Mouse (Mus musculus) intestine, embryonic 14.5 days (tissue): ENCODE measurements around the gene Ddb2. TPM values are rescaled to one million over a fixed set of nuclear protein-coding genes. Genes with fewer than 3 reads are reported as not detected.

ENCODE experiments used
- ATAC-seq: fragments of 200-750 bp; cut with Nextera tagmentation; replicated peaks from 2 replicates; pipeline ENCODE4 v1.8.0; 2017; ENCODE audit warnings: low read depth, moderate number of reproducible peaks, moderate TSS enrichment, moderate library complexity; ENCODE audit not compliant: low FRiP score, low TSS enrichment
- DNase-seq: peaks from one replicate; pipeline ENCODE4 v3.0.0-alpha.2; 2018; ENCODE audit warnings: low spot score
- H3K27ac ChIP-seq: fragments of 300-500 bp; sonication (generic); 2 replicates; pipeline ENCODE4 v1.5.1; 2014; ENCODE audit warnings: low read depth, mild to moderate bottlenecking, control low read depth
- H3K27me3 ChIP-seq: fragments of 300-500 bp; sonication (generic); replicated peaks from 2 replicates; pipeline ENCODE4 v1.6.1; 2014; ENCODE audit warnings: low read length, control low read depth; ENCODE audit not compliant: control insufficient read depth, insufficient read depth
- H3K36me3 ChIP-seq: fragments of 300-500 bp; sonication (generic); 2 replicates; pipeline ENCODE4 v1.6.1; 2014; ENCODE audit warnings: low read length, control low read depth; ENCODE audit not compliant: control insufficient read depth, insufficient read depth
- H3K4me1 ChIP-seq: fragments of 300-500 bp; sonication (generic); replicated peaks from 2 replicates; pipeline ENCODE4 v1.6.1; 2014; ENCODE audit warnings: low read length, control low read depth, mixed read lengths; ENCODE audit not compliant: control insufficient read depth, insufficient read depth
- H3K4me2 ChIP-seq: fragments of 300-500 bp; sonication (generic); 2 replicates; pipeline ENCODE4 v1.6.1; 2014; ENCODE audit warnings: low read length
- H3K4me3 ChIP-seq: fragments of 300-500 bp; sonication (generic); 2 replicates; pipeline ENCODE4 v1.5.1; 2014; ENCODE audit warnings: low read depth, low read length, control low read depth, mixed read lengths
- H3K9ac ChIP-seq: fragments of 300-500 bp; sonication (generic); 2 replicates; pipeline ENCODE4 v1.6.1; 2014; ENCODE audit warnings: mild to moderate bottlenecking, low read length
- H3K9me3 ChIP-seq: fragments of 300-500 bp; sonication (generic); 2 replicates; pipeline ENCODE4 v1.6.1; 2016; ENCODE audit warnings: low read length, control low read depth; ENCODE audit not compliant: control insufficient read depth
- WGBS: fragments of 180-500 bp; shearing (Covaris S2); extraction: QIAGEN DNeasy Blood & Tissue Kit; methylation state at CpG from one replicate; pipeline ENCODE4 v1.1.7; 2014; 5-methylcytosine and 5-hydroxymethylcytosine counted together
- polyA plus RNA-seq: library from polyadenylated mRNA; unstranded; fragments of >200 nt; fragmentation: Nextera tagmentation; extraction: Ambion mirVana; gene quantifications from 2 replicates; pipeline ENCODE4 v1.2.1, GENCODE M21; 2014

Ddb2 gene
- polyA plus RNA-seq, 1 experiment from 2014 or later, result 16.3 TPM

DNA sequence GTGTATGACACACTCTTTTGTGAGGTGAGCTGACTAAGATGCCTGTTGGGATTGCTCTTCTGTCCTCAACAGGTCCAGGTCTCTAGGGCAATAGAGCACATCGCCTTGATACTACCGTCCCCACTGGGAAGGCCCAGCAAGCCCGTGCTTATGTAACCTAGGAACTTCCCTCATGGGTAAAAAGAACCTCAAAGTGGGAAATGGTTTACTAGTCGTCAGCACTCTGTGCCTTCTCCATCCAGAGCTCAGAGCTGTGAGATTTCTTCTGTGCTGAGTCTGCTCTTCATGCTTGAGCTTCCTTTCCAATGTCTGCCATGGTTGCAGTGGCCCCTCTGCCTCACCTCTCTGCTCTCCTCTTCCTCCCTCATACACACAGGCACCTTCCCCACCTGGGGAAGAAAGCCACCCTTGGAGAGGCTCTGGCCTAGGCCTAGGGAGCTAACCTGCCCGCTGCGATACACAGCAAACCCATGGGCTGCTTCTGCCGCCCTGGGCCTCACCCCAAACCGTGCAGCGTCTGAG, 30.5 kb downstream of the Ddb2 start:
- H3K4me3 ChIP-seq, result no peak overlapping the region
- peaks cover 58% of the 10 kb centered on the region for H3K36me3 ChIP-seq
- no peak overlapping the region for H3K9ac ChIP-seq
- H3K4me2 ChIP-seq, result no peak overlapping the region
- 84% methylated on average over 9 of the region's 9 CpGs for WGBS
- no peaks in the 10 kb centered on the region for H3K27me3 ChIP-seq
- H3K4me1 ChIP-seq, result peaks cover 12% of the 10 kb centered on the region
- no peak for DNase-seq
- no peaks in the 10 kb centered on the region for H3K9me3 ChIP-seq
- H3K27ac ChIP-seq, result no peak overlapping the region
- ATAC-seq, result no peak

DNA sequence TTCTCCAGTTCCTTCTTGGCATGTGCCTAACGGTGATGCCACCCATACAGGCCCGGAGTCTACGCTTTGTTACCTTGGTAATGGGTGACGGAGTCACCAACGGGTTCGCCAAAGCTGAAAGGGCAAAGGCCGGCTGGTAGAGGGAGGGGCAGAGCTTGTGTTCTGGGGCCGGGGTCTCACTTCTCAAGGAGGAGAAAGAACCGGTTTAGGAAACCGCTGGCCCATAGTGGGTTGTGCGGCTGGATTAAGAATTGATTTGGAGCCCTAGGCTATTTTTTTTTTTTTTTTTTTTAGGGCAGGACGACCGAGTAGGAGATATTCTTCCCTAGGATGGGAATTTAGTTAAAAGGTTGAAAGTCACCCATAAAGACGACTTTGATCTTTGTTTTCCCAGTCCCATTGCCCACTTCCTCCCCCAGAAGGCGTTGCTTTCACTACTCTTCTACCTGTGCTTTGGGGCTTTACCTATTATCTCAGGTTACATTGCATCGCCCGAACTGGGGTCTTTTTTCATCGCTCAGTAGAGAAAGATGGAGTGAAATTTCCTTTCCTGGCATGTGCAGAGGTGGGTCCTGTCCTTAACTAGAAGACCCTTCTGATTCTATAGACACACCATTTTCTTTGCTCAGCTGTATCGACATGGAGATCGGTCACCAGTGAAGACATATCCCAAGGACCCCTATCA, 33.7 kb downstream of the Ddb2 start:
- H3K27me3 ChIP-seq, result no peaks in the 10 kb centered on the region
- peaks cover 29% of the 10 kb centered on the region for H3K36me3 ChIP-seq
- H3K4me1 ChIP-seq, result peaks cover 12% of the 10 kb centered on the region
- peak overlapping the region; percentile 92 for H3K27ac ChIP-seq
- WGBS, result 10% methylated on average over 20 of the region's 20 CpGs
- peak overlapping the region; percentile 81 for H3K9ac ChIP-seq
- H3K9me3 ChIP-seq, result no peaks in the 10 kb centered on the region
- DNase-seq (no peak), ATAC-seq (no peak; the same call in 1 of the 2 replicates)
- H3K4me2 ChIP-seq, result peak overlapping the region; percentile 90
- peak overlapping the region; percentile 72 for H3K4me3 ChIP-seq

DNA sequence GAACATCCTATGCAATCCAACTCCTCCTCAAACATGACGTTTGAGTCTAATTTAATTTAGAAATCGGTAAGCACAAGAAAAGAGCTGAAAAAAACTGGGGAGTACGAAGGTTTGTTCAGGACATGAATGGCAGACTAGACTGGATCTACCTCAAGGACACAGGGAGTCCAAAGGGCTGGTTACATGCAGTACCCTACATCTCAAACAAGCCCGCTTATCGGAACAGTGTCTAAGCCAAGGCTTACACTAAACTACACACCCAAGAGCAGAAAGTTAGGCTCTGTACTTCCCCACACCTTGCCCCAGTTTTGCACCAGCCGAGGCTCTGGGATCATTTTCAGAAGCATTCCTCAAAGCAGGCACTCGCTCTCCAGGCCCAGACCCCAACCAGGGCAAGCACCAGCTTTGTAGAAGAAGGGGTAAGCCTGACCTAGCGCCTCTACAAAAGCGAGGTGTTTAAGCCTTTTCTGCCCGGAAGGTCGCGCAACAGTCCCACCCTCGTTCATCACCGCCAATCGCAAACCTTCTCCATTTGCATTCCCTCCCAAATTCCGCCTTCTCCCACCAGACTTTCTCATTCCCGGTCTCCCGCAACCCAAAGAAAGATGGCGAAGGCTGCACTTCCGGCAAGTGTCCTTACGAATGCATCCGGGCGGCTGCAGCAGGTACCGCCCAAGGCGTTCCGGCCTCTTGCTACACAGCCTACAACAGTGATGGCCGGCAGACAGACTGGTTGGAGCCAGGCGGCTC, 34.4 kb downstream of the Ddb2 start, which contains the start of the genes Nr1h3 and Acp2:
Nr1h3 (minus strand) TSS at position 613 of the 750 bp plus-strand sequence.
Acp2 (plus strand) TSS at position 664 of the 750 bp plus-strand sequence.
- Histone ChIP-seq H3K4me3 (peak within 1 kb of the TSS; percentile 72), H3K36me3 (peaks cover 21% of the 10 kb centered on the region), H3K4me2 (peak within 1 kb of the TSS; percentile 90), H3K4me1 (peaks cover 12% of the 10 kb centered on the region), H3K27me3 (no peaks in the 10 kb centered on the region), H3K9me3 (no peaks in the 10 kb centered on the region), H3K9ac (peak within 1 kb of the TSS; percentile 81), H3K27ac (peak within 1 kb of the TSS; percentile 92)
- DNase-seq, result peak; percentile 99
- peak; percentile 97 for ATAC-seq
- 2% methylated on average over 28 of the region's 28 CpGs for WGBS

DNA sequence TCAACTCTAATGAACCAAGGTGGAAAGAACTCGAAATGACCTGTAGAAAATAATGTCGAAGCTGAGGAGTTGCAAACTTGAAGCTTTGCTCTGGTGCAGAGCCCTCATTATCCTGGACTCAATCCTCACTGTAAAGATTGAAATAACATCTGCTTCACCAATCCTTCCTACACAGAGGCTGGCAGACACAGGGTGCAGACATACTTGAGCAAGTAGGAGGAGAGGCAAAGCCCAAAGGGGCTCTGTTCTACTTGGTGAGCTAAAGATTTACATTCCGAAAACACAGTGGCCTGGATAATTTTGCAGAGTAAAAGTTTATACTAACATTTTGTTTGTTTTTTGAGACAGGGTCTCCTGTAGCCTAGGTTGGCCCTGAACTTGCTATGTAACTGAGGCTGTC, 37.9 kb downstream of the Ddb2 start:
- 84% methylated on average over 3 of the region's 3 CpGs for WGBS
- DNase-seq, result no peak
- H3K27me3 ChIP-seq, result no peaks in the 10 kb centered on the region

DNA sequence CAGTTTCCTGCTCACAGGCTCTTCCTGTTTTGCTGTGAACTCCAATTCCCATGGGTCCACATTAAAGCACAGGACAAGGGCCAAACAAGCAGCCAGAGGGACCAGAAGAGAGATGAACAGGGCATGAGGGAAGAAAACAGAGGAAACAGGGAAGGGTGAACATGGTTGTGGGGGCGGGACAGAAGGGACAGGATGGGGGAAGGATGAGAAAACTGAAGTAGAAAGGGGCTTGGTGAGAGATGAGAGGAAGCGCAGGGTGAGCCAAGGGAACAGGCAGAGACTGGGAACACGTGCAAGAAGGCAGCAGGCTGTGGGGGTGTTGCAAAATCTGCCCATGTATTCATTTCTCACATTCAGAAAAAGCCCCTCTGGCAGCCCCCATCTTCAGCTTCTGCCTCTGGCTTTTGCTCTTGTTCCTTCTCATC, 40.2 kb downstream of the Ddb2 start:
- no peak overlapping the region for H3K4me3 ChIP-seq
- no peaks in the 10 kb centered on the region for H3K36me3 ChIP-seq
- ATAC-seq, result no peak
- no peaks in the 10 kb centered on the region for H3K27me3 ChIP-seq
- no peak overlapping the region for H3K27ac ChIP-seq
- 73% methylated on average over 3 of the region's 3 CpGs for WGBS
- H3K4me2 ChIP-seq, result no peak overlapping the region
- peaks cover 3% of the 10 kb centered on the region; the same call in 1 of the 2 replicates for H3K4me1 ChIP-seq
- H3K9ac ChIP-seq, result no peak overlapping the region
- H3K9me3 ChIP-seq, result no peaks in the 10 kb centered on the region
- DNase-seq, result no peak

More for the DNA sequence above, 37.9 kb downstream of the Ddb2 start:
- no peak overlapping the region for H3K9ac ChIP-seq
- H3K36me3 ChIP-seq, result no peaks in the 10 kb centered on the region
- H3K4me2 ChIP-seq, result no peak overlapping the region
- no peaks in the 10 kb centered on the region for H3K9me3 ChIP-seq
- H3K4me3 ChIP-seq, result no peak overlapping the region
- H3K27ac ChIP-seq, result no peak overlapping the region
- ATAC-seq, result no peak
- peaks cover 15% of the 10 kb centered on the region for H3K4me1 ChIP-seq

DNA sequence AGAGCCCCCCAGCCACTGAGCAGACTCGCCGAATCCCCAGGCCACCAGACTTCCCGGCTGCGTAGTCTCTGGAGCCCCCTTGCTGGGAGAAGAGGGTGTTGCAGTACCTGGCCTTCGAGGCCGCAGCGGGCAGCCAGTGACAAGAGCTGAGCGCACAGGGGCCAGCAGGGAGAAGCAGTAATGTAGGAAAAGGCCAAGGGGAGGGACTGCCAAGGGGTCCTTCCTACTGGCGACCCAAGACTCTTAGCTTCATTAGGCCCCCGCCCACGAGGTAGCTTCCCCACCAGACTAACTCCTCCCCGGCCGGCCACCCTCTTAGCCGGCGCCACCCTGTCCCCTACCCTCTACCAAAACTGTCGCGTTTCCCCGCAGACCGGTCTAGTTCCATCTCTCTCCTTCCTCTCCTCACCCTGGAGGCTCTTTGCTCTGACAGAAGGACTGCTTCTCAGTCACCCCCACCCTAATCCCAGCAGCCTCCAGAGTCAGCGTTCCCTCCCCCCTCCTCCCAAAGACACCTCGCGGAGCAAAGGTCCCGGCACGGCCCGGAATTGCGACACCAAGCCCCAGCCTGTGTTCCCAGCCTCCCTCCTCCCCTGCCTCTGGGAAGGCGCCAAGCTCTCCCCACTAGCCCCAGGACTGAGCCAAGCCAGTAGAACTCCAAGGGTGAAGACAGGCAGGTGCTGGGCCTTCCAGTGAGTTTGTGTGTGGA, 42.0 kb downstream of the Ddb2 start:
- no peaks in the 10 kb centered on the region for H3K27me3 ChIP-seq
- H3K4me1 ChIP-seq, result peaks cover 2% of the 10 kb centered on the region; the same call in 1 of the 2 replicates
- no peak overlapping the region for H3K27ac ChIP-seq
- H3K9me3 ChIP-seq, result no peaks in the 10 kb centered on the region
- peak; percentile 83 for DNase-seq
- H3K4me2 ChIP-seq, result peak overlapping the region; percentile 71
- WGBS, result 2% methylated on average over 27 of the region's 27 CpGs
- peak; percentile 88 for ATAC-seq
- peak overlapping the region; percentile 20 for H3K9ac ChIP-seq
- H3K4me3 ChIP-seq, result peak overlapping the region; percentile 33
- H3K36me3 ChIP-seq, result no peaks in the 10 kb centered on the region

DNA sequence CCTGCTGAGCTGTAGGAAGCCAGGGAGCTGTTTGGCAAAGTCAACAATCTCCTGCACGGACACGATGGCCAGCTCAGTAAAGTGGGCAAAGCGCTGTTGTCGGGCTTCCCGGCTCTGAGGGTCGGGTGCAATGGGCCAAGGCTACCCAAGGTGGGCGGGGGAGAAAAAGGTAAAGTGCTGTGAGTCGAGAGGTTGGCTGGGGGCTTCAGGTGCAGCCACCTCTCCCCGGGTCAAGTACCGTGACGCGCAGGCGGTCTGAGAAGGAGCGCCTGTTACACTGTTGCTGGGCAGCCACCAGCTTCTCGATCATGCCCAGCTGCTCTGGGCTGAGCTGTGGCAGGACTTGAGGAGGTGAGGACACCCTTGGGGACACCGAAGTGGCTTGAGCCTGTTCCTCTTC, 46.3 kb downstream of the Ddb2 start:
- Histone ChIP-seq H3K9ac (no peak overlapping the region), H3K4me2 (no peak overlapping the region), H3K27me3 (no peaks in the 10 kb centered on the region), H3K4me1 (no peaks in the 10 kb centered on the region; the same call in 1 of the 2 replicates), H3K9me3 (no peaks in the 10 kb centered on the region), H3K36me3 (no peaks in the 10 kb centered on the region), H3K27ac (no peak overlapping the region), H3K4me3 (no peak overlapping the region)
- no peak for ATAC-seq
- WGBS, result 84% methylated on average over 16 of the region's 16 CpGs
- DNase-seq, result no peak

DNA sequence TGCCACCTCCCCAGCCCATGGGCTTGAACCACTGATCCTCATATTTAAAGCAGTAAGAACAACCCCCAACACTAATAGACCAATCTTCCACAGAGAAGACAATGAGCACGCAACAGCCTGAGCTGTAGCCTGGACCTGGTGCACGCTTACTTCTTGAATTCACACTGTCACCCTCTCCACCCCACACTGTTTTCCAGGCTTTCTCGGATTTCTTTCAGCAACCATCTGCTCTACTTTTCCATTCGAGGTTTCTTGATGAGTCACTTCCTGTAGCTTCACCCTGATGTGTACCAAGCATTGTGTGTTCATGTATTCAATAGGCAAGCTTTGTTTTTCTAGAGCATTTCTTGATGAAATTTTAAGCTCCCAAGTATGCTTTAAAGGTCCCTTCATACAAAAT, 49.4 kb downstream of the Ddb2 start:
- WGBS, result 63% methylated on average over 4 of the region's 4 CpGs
- Histone ChIP-seq H3K27me3 (no peaks in the 10 kb centered on the region), H3K9ac (no peak overlapping the region), H3K9me3 (no peaks in the 10 kb centered on the region), H3K4me2 (no peak overlapping the region), H3K36me3 (no peaks in the 10 kb centered on the region), H3K4me3 (no peak overlapping the region), H3K4me1 (no peaks in the 10 kb centered on the region), H3K27ac (no peak overlapping the region)
- DNase-seq (no peak), ATAC-seq (no peak)
